Mouse (Mus musculus) limb, embryonic 11.5 days (tissue): Measurements from ENCODE around the gene Itga9. TPM values are rescaled to one million over a fixed set of nuclear protein-coding genes. Genes with fewer than 3 reads are reported as not detected.

Experiments used
- ATAC-seq: fragments of 200-750 bp; cut with Nextera tagmentation; 2 replicates; pipeline ENCODE4 v1.8.0; 2017; ENCODE audit warnings: low read depth; ENCODE audit not compliant: insufficient number of reproducible peaks, low FRiP score, low TSS enrichment
- DNase-seq: peaks from one replicate; pipeline ENCODE4 v3.0.0-alpha.2; 2015; ENCODE audit warnings: low spot score
- H3K27ac ChIP-seq: fragments of 300-500 bp; sonication (generic); replicated peaks from 2 replicates; pipeline ENCODE4 v1.5.1; 2014; ENCODE audit warnings: low read depth, mild to moderate bottlenecking, low read length
- H3K27me3 ChIP-seq: fragments of 300-500 bp; sonication (generic); 2 replicates; pipeline ENCODE4 v1.6.1; 2014; ENCODE audit warnings: mild to moderate bottlenecking, low read length, mixed read lengths; ENCODE audit not compliant: control insufficient read depth, insufficient read depth
- H3K36me3 ChIP-seq: fragments of 300-500 bp; sonication (generic); 2 replicates; pipeline ENCODE4 v1.6.1; 2014; ENCODE audit warnings: mild to moderate bottlenecking, low read length, moderate library complexity, mixed read lengths; ENCODE audit not compliant: control insufficient read depth, insufficient read depth
- H3K4me1 ChIP-seq: fragments of 300-500 bp; sonication (generic); 2 replicates; pipeline ENCODE4 v1.6.1; 2014; ENCODE audit warnings: low read length, mixed read lengths; ENCODE audit not compliant: control insufficient read depth, insufficient read depth
- H3K4me2 ChIP-seq: fragments of 300-500 bp; sonication (generic); 2 replicates; pipeline ENCODE4 v1.6.1; 2014; ENCODE audit warnings: low read depth, mild to moderate bottlenecking, moderate library complexity; ENCODE audit not compliant: severe bottlenecking
- H3K4me3 ChIP-seq: fragments of 300-500 bp; sonication (generic); 2 replicates; pipeline ENCODE4 v1.5.1; 2014; ENCODE audit warnings: low read depth, low read length
- H3K9ac ChIP-seq: fragments of 300-500 bp; sonication (generic); 2 replicates; pipeline ENCODE4 v1.6.1; 2014; ENCODE audit warnings: mild to moderate bottlenecking, low read length
- H3K9me3 ChIP-seq: fragments of 300-500 bp; sonication (generic); 2 replicates; pipeline ENCODE4 v1.6.1; 2016; ENCODE audit warnings: low read length; ENCODE audit not compliant: control insufficient read depth
- WGBS: fragments of 180-500 bp; shearing (Covaris S2); extraction: QIAGEN DNeasy Blood & Tissue Kit; methylation state at CpG from one replicate; pipeline ENCODE4 v1.1.7; 2014; 5-methylcytosine and 5-hydroxymethylcytosine counted together
- polyA plus RNA-seq: library from polyadenylated mRNA; unstranded; fragments of >200 nt; fragmentation: Nextera tagmentation; extraction: Ambion mirVana; gene quantifications from 2 replicates; pipeline ENCODE4 v1.2.1, GENCODE M21; 2014

The Itga9 gene
- polyA plus RNA-seq, 1 experiment from 2014 or later = 7.7 TPM

- Histone ChIP-seq H3K4me1 (peaks cover 11% of the 10 kb centered on the region), H3K27ac (no peak overlapping the region), H3K4me3 (no peak overlapping the region), H3K9me3 (no peaks in the 10 kb centered on the region), H3K9ac (no peak overlapping the region), H3K4me2 (no peak overlapping the region), H3K27me3 (no peaks in the 10 kb centered on the region), H3K36me3 (peaks cover 4% of the 10 kb centered on the region; the same call in 1 of the 2 replicates)
- no peak for DNase-seq
- ATAC-seq = no peak
- WGBS = 66% methylated on average over 10 of the region's 10 CpGs
Measured at GRCm38 (mm10) chr9:118788869-118789281, 182.4 kb downstream of the Itga9 start.

GRCm38 (mm10) chr9:118791231-118791630 is 184.7 kb downstream of the Itga9 start:
- peaks cover 16% of the 10 kb centered on the region for H3K4me1 ChIP-seq
- no peaks in the 10 kb centered on the region for H3K9me3 ChIP-seq
- H3K9ac ChIP-seq = no peak overlapping the region
- H3K36me3 ChIP-seq = peaks cover 2% of the 10 kb centered on the region; the same call in 1 of the 2 replicates
- H3K27ac ChIP-seq = no peak overlapping the region
- H3K4me3 ChIP-seq = no peak overlapping the region
- H3K4me2 ChIP-seq = no peak overlapping the region
- ATAC-seq (no peak), DNase-seq (no peak)
- no peaks in the 10 kb centered on the region for H3K27me3 ChIP-seq
- 65% methylated on average over 3 of the region's 3 CpGs for WGBS

DNA sequence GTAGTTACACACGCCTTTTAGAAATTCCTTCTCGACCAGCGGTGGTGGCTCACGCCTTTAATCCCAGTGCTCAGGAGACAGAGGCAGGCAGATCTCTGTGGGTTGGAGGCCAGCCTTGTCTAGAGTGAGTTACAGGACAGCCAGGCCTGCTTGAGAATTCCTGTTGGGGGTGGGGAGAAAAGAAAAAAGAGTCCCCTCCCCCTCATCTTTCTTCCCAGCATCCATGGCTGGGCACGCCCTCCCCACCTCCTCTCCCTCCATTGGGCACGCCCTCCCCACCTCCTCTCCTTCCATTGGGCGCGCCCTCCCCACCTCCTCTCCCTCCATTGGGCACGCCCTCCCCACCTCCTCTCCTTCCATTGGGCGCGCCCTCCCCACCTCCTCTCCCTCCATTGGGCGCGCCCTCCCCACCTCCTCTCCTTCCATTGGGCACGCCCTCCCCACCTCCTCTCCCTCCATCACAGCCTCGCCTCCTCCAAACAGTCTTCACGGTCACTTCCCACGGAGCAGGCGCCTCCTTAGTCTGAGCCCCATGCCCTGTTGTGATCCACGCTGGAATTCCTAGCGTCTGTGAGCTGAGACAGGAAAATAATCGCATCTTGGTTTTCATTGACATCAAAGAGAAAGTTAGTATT is 186.8 kb downstream of the Itga9 start:
- H3K4me1 ChIP-seq = peaks cover 16% of the 10 kb centered on the region

GRCm38 (mm10) chr9:118794668-118795067 is 188.2 kb downstream of the Itga9 start:
- Histone ChIP-seq H3K9me3 (no peaks in the 10 kb centered on the region), H3K27me3 (no peaks in the 10 kb centered on the region), H3K27ac (peak overlapping the region; percentile 30; the same call in 1 of the 2 replicates), H3K4me1 (peaks cover 16% of the 10 kb centered on the region), H3K9ac (no peak overlapping the region), H3K4me2 (no peak overlapping the region; the same call in 1 of the 2 replicates), H3K4me3 (no peak overlapping the region), H3K36me3 (peaks cover 2% of the 10 kb centered on the region; the same call in 1 of the 2 replicates)
- DNase-seq = peak; percentile 57
- WGBS = 45% methylated on average over 2 of the region's 2 CpGs
- peak; percentile 56; the same call in 1 of the 2 replicates for ATAC-seq

More for the DNA sequence above, 186.8 kb downstream of the Itga9 start:
- ATAC-seq (no peak), DNase-seq (no peak)
- peaks cover 2% of the 10 kb centered on the region; the same call in 1 of the 2 replicates for H3K36me3 ChIP-seq
- WGBS = 75% methylated on average over 14 of the region's 21 CpGs
- no peak overlapping the region for H3K27ac ChIP-seq
- no peak overlapping the region for H3K9ac ChIP-seq
- H3K9me3 ChIP-seq = no peaks in the 10 kb centered on the region
- H3K4me2 ChIP-seq = no peak overlapping the region
- H3K4me3 ChIP-seq = no peak overlapping the region
- H3K27me3 ChIP-seq = no peaks in the 10 kb centered on the region

DNA sequence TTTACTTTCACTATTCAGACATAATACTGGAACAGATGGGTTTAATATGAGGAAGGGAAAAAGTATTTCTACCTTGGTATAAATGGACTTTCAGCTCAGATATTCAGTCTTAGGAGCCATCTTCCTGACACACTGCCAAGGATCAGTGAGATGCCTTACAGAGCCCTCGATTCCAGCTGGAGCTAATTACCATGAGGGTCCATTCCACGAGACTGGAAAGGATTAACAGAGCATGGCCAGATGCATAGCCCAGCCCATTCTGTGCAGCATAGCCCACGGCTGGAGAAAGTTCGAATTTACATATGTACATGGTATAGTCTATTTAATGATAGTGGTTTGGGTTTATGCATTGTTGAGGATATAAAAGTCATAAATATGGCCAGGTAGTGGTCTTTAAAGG is 188.8 kb downstream of the Itga9 start:
- Histone ChIP-seq H3K4me1 (peaks cover 16% of the 10 kb centered on the region), H3K4me2 (no peak overlapping the region; the same call in 1 of the 2 replicates), H3K36me3 (peaks cover 2% of the 10 kb centered on the region; the same call in 1 of the 2 replicates), H3K4me3 (no peak overlapping the region), H3K9me3 (no peaks in the 10 kb centered on the region), H3K9ac (no peak overlapping the region), H3K27me3 (no peaks in the 10 kb centered on the region), H3K27ac (no peak overlapping the region)
- DNase-seq (peak; percentile 50), ATAC-seq (no peak)
- 25% methylated on average over 4 of the region's 4 CpGs for WGBS

GRCm38 (mm10) chr9:118799105-118799504 is 192.6 kb downstream of the Itga9 start:
- Histone ChIP-seq H3K4me3 (no peak overlapping the region), H3K9me3 (no peaks in the 10 kb centered on the region), H3K4me2 (no peak overlapping the region), H3K4me1 (peaks cover 10% of the 10 kb centered on the region), H3K36me3 (no peaks in the 10 kb centered on the region), H3K27ac (no peak overlapping the region), H3K27me3 (no peaks in the 10 kb centered on the region), H3K9ac (no peak overlapping the region)
- ATAC-seq (no peak), DNase-seq (no peak)
- WGBS = 83% methylated on average over 7 of the region's 7 CpGs

DNA sequence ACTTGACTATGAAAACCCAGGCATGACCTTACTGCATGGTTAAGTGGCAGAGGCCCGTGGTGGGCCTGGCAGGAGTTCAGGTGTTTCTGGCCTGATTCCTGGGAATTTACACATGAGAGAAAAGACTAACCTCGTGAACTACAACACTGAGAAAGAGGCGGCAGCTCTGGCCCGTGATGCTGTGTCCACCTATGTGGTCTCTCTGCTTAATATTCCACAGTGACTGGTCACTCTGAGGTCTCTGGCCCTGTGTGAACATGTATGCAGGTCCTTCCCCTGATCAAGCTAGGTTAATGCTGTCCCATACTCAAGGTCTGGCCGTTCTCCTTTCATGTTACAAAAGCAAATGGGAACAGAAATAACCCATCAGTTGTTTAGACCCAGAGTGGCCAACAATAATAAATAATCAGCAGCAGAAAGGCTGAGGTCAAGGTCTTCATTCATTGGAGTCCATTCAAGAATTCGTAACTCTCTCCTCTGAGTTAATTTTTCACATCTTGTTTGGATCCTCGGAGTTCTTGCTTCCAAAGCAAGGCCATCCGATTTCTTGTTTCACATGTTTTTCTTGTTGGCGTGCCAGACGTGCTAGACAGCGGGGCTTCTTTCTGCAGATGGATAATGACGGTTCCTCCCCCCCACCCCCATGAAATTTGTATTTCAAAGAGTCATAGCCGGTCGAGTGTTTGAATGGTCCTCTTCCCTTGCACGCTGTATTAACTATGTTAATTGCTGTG is 194.9 kb downstream of the Itga9 start:
- DNase-seq = no peak
- Histone ChIP-seq H3K4me2 (no peak overlapping the region), H3K27me3 (no peaks in the 10 kb centered on the region), H3K36me3 (no peaks in the 10 kb centered on the region), H3K27ac (no peak overlapping the region), H3K4me1 (no peaks in the 10 kb centered on the region), H3K4me3 (no peak overlapping the region), H3K9ac (no peak overlapping the region), H3K9me3 (no peaks in the 10 kb centered on the region)
- no peak for ATAC-seq
- WGBS = 79% methylated on average over 15 of the region's 15 CpGs

DNA sequence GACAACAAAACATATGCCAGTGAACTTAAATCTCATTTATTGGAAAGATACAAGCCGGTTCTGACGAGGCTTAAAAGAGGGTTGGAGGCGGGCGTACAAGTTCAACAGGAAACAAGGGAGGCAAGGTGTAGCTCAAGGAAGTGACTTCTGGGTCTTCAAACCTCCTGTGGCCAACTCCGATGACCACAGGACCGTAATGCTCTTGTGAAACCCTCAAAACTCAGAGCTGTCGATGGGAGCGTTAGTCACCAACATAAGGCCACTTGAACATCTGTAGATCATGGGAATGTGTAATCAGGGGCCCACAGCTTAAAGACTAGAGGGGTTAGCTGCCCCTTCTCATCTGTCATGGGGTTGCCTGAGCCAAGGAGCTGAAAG is 195.4 kb downstream of the Itga9 start:
- no peaks in the 10 kb centered on the region for H3K27me3 ChIP-seq
- H3K36me3 ChIP-seq = no peaks in the 10 kb centered on the region
- no peaks in the 10 kb centered on the region for H3K4me1 ChIP-seq
- ATAC-seq (no peak), DNase-seq (no peak)
- no peak overlapping the region for H3K9ac ChIP-seq
- no peak overlapping the region for H3K4me3 ChIP-seq
- no peak overlapping the region for H3K4me2 ChIP-seq
- no peaks in the 10 kb centered on the region for H3K9me3 ChIP-seq
- H3K27ac ChIP-seq = no peak overlapping the region
- WGBS = 82% methylated on average over 8 of the region's 8 CpGs
